In the genomic region with DNA sequence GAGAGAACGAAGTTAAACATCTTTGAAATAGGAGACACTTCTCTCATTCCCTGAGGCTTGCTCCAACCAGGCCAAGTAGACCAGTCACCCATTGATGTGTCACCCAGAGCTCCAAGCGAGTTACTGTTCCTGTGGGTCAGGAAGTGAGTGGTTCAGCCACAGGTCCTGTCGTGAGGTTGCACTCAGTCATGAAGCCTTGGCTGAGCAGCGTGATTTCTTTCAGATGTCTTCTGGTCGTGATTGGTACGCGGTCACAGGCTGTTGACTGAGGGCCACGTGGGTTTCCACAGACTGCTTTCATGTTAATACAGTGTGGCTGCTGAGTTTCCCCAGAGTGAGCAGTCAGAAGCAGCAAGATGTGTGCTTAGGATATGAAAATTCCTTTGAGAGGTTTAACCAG, we compare ENCODE assay signal across 19 mouse cellular contexts. TPM values are rescaled to one million over a fixed set of nuclear protein-coding genes. Genes with fewer than 3 reads are reported as not detected.
A peak's percentile ranks its signal among the peaks of the same experiment; 100 is the strongest.
DNase-seq lines count a peak whose midpoint lies in the region; ATAC-seq lines count a peak whose summit lies in the region.
"Had no signal": no experiment of that assay in that cellular context is flagged by ENCODE, and none has a peak within 500 bp of the region (broad histone marks: within the 10 kb centered on the region; RNA-seq: fewer than 3 reads in every experiment).

No protein-coding gene starts in this region.

- H3K4me1 ChIP-seq in embryonic facial prominence, embryonic 11.5 days (ENCODE audit: control insufficient read depth, insufficient read depth, low read length): no peaks in the 10 kb centered on the region
- peaks cover 40% of the 10 kb centered on the region for H3K4me1 ChIP-seq in embryonic facial prominence, embryonic 10.5 days

- H3K27me3 ChIP-seq in embryonic facial prominence, embryonic 11.5 days (ENCODE audit: control insufficient read depth, insufficient read depth, low read length): no peaks in the 10 kb centered on the region
- no peaks in the 10 kb centered on the region for H3K27me3 ChIP-seq in embryonic facial prominence, embryonic 10.5 days (replicated peaks; ENCODE audit: low read depth, poor library complexity, severe bottlenecking)
- H3K27me3 ChIP-seq: forebrain, embryonic 12.5 days; neural tube, embryonic 13.5 days had no signal

- no peak overlapping the region for H3K27ac ChIP-seq in embryonic facial prominence, embryonic 11.5 days (replicated peaks; ENCODE audit: low read depth, low read length)
- no peak overlapping the region for H3K27ac ChIP-seq in embryonic facial prominence, embryonic 10.5 days (replicated peaks)
- H3K27ac ChIP-seq: forebrain, embryonic 12.5 days; heart, adult 2 months; left cerebral cortex, adult 2 months; neural tube, embryonic 13.5 days had no signal

- ATAC-seq in embryonic facial prominence, embryonic 11.5 days (replicated peaks; ENCODE audit: insufficient number of reproducible peaks, low FRiP score, low TSS enrichment, low read depth): no peak
- ATAC-seq: hindbrain, embryonic 16.5 days; liver, postnatal 0 days had no signal

- H3K36me3 ChIP-seq in embryonic facial prominence, embryonic 11.5 days (replicated peaks; ENCODE audit: control insufficient read depth, insufficient read depth, low read depth, low read length): no peaks in the 10 kb centered on the region
- no peaks in the 10 kb centered on the region for H3K36me3 ChIP-seq in embryonic facial prominence, embryonic 10.5 days (replicated peaks)
- H3K36me3 ChIP-seq: forebrain, embryonic 12.5 days; neural tube, embryonic 13.5 days had no signal

- no peak overlapping the region for H3K9ac ChIP-seq in embryonic facial prominence, embryonic 11.5 days (replicated peaks; ENCODE audit: low read length)
- H3K9ac ChIP-seq: forebrain, embryonic 12.5 days; liver, postnatal 0 days; neural tube, embryonic 13.5 days had no signal

- no peak overlapping the region for H3K4me3 ChIP-seq in embryonic facial prominence, embryonic 11.5 days (ENCODE audit: low read depth, low read length)
- H3K4me3 ChIP-seq in embryonic facial prominence, embryonic 10.5 days: no peak overlapping the region
- H3K4me3 ChIP-seq: forebrain, embryonic 12.5 days; heart, adult 2 months; left cerebral cortex, adult 2 months; neural tube, embryonic 13.5 days had no signal

- H3K9me3 ChIP-seq in embryonic facial prominence, embryonic 11.5 days (replicated peaks; ENCODE audit: control insufficient read depth, low read length): no peaks in the 10 kb centered on the region
- H3K9me3 ChIP-seq in embryonic facial prominence, embryonic 10.5 days: no peaks in the 10 kb centered on the region
- H3K9me3 ChIP-seq: forebrain, embryonic 12.5 days; neural tube, embryonic 13.5 days had no signal

- DNase-seq in embryonic facial prominence, embryonic 11.5 days (ENCODE audit: low spot score): peak; percentile 35
- DNase-seq in embryonic facial prominence, embryonic 10.5 days (ENCODE audit: low spot score): no peak
- peak; percentile 12 for DNase-seq in thymus, postnatal 25 days
- DNase-seq in thymus, postnatal 14 days: no peak
- DNase-seq in induced T-regulatory cell, adult 2 months (ENCODE audit: low read depth): peak; percentile 23
- no peak for DNase-seq in embryo, embryonic 11 days
- no peak for DNase-seq in yolk sac, embryonic 10.5 days (ENCODE audit: low spot score)
- DNase-seq in gastrocnemius, adult 8-10 months (ENCODE audit: low spot score in 2 of 2): no peak
- DNase-seq: B cell, adult 2 months; cerebellum, adult 18-20 months; heart, adult 2 months; heart, postnatal 10 days; liver, postnatal 0 days; lung, postnatal 4 days; midbrain, embryonic 14.5 days had no signal

- no peak overlapping the region for H3K4me2 ChIP-seq in embryonic facial prominence, embryonic 11.5 days (ENCODE audit: low read depth, low read length)
- H3K4me2 ChIP-seq: forebrain, embryonic 12.5 days; neural tube, embryonic 13.5 days had no signal

- whole genome bisulfite sequencing in embryonic facial prominence, embryonic 11.5 days: 63% methylated on average over 8 of the region's 8 CpGs
- 76% methylated on average over 8 of the region's 8 CpGs for WGBS in embryonic facial prominence, embryonic 10.5 days

RNA-seq across cellular contexts. Expression of a gene that starts 33.5 kb away (rescaled TPM):
- 9.9 and 10.8 TPM in 2 replicates for polyA plus RNA-seq in embryonic facial prominence, embryonic 11.5 days (2014; fragmentation: Nextera tagmentation; extraction: Ambion mirVana)
- 6.0 and 7.3 TPM in 2 replicates for polyA plus RNA-seq in embryonic facial prominence, embryonic 10.5 days (2016; fragmentation: Nextera tagmentation; extraction: Ambion mirVana)
- total RNA-seq in gastrocnemius, adult 8-10 months (2022): 1 to 10 TPM; 3.8 to 6.6 (median 5.5) TPM

Comparison
In these comparisons a context has a peak if more than half of its experiments do, and no peak if none do; other contexts are left out.
1. DNase-seq: peak in embryonic facial prominence, embryonic 11.5 days (single experiment), thymus, postnatal 25 days (single experiment) and induced T-regulatory cell, adult 2 months (single experiment); none in embryonic facial prominence, embryonic 10.5 days (single experiment), thymus, postnatal 14 days (single experiment), embryo, embryonic 11 days (single experiment), yolk sac, embryonic 10.5 days (single experiment) and gastrocnemius, adult 8-10 months (0 of 2).